Mouse (Mus musculus) heart, postnatal 36 days (tissue): Measurements from ENCODE around the gene Rnf10. TPM values are rescaled to one million over a fixed set of nuclear protein-coding genes. Genes with fewer than 3 reads are reported as not detected.

Source experiments
- DNase-seq, 2 experiments: peaks; one replicate each; pipeline ENCODE4 v3.0.0; 2021 to 2022
- intact Hi-C: fragments of 180-260 bp; cut with DNase I; formaldehyde crosslinking; loops from one replicate; pipeline ENCODE4 v1.15.1; 2025
- total RNA-seq, 2 experiments: library from RNA; stranded (reverse); gene quantifications; 2 replicates each; pipeline ENCODE4 v1.2.3; 2021

Rnf10 gene
- total RNA-seq, 2 experiments from 2014 or later: 378 to 424 TPM

DNA sequence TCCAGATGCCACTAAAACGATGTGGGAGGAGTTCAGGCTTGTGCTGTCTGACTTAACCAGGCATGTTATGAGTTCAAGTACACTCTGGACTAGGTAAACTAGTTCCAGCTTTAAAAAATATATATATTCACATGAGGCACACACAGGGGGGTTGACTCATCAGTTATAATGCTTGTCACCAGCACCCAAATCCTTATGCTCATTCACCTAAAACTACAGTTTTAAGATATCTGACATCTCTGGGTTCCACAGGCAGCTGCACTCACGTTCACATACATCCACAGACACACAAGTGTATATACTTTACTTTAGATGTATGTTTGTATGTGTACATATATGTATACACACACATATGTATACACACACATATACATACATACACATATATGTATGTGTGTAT is 6.1 kb upstream of the Rnf10 start:
- intact Hi-C loops: loop anchor here (2.0 to 5.0 kb wide), 2 partner anchors 48 to 91 kb away; partner anchors contain the start of gene Srsf9
- no peak for DNase-seq

DNA sequence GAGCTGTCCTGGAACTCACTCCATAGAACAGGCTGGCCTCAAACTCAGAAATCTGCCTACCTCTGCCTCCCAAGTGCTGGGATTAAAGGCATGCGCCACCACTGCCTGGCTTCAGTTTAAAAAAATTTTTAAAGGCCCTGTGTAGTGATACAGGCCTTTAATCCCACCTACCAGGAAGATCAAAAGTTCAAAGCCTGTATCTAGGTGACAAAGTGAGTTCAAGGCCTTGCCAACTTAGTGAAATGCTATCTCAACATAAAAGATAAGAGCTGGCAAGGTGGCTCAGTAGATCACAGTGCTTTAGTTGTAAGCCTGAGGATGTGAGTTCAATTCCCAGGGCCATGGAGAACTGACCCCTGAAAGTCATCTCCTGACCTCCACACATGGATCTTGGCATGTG is 5.4 kb upstream of the Rnf10 start:
- intact Hi-C loops: loop anchor here (2.0 to 5.0 kb wide), 2 partner anchors 49 to 91 kb away; partner anchors contain the start of gene Srsf9
- DNase-seq: no peak

DNA sequence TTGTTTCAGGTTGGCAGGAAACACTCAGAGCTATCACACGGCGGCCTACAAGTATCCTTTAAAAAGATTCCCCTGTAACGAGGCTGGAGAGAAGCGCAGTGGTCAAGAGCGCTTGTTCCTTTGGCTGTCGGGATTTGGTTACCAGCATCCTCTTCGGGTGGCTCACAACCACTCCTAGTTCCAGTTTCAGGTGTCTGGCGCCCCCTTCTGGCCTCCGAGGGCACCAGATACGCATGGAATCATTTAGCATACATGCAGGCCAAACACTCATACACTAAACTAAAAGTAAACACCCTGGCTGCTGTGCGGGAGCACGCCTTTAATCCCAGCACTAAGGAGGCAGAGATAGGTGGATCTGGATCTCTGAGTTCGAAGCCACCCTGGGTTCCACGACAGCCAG is 3.3 kb upstream of the Rnf10 start:
- intact Hi-C loops: loop anchor here (5.0 kb wide), 1 partner anchor 89 kb away; no protein-coding TSS in a partner anchor
- no peak for DNase-seq

DNA sequence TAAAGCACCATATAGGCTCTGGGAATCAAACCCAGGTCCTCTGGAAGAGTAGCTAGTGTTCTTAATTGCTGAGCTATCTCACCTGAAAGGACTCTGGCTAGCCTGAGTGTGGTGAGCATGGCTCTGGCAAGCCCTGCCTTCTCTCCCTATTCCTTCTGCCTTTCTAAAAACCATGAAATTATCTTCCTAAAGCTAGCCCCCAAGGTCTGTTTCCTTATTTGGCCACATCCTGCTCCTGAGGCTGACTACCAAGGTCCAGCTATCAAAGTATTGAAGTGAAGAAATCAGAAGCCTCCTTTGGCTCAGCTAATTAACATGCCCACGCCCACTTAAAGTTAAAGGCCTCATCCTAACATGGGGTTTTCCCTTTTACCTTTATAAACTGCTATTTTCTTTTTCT is 2.1 kb upstream of the Rnf10 start:
- no peak for DNase-seq
- intact Hi-C loops: loop anchor here (5.0 kb wide), 1 partner anchor 87 kb away; no protein-coding TSS in a partner anchor

DNA sequence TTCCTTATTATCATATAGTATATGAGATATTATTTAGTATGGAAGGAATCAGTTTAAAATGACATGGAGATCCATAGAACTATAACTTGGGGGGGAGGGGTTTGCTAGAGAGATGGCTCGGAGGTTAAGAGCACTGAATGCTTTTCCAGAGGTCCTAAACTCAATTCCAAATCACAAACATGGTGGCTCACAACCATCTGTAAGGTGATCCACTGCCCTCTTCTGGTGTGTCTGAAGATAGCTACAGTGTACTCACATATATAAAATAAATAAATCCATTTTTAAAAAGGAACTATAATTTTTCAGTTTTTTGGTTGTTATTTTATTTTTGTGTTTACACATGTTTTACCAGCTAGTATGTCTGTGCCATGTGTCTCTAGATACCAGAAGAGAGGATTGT is 1.7 kb upstream of the Rnf10 start:
- DNase-seq: no peak
- intact Hi-C loops: no loop called here

DNA sequence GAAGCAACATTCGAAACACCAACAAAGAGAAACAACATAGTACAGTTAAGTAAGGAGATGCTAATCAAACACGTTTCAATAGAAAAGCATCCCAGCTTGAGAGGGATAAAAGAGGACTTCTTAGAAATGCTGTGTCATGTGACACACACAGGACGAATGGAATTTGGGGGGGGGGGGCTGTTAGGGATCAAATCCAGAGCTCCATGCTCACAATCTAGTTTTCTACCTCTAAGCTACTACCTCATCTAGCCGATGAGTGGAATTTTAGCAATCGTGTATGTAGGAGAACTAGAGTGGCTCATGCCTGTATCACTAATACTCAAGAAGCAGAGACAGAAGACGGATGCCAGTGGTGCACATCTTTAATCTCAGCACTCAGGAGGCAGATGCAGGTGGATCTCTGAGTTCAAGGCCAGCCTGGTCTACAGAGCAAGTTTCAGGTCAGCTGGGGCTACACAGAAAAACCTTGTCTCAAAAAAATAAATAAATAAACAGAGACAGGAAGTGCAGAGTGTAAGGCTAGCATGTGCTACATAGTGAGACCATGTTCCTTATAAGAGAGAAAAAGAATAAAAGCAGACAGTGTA is 944 bp upstream of the Rnf10 start:
- intact Hi-C loops: loop anchor here (2.0 kb wide), 1 partner anchor 67 kb away; the partner anchor contains the start of genes Gatc and Triap1
- no peak for DNase-seq

DNA sequence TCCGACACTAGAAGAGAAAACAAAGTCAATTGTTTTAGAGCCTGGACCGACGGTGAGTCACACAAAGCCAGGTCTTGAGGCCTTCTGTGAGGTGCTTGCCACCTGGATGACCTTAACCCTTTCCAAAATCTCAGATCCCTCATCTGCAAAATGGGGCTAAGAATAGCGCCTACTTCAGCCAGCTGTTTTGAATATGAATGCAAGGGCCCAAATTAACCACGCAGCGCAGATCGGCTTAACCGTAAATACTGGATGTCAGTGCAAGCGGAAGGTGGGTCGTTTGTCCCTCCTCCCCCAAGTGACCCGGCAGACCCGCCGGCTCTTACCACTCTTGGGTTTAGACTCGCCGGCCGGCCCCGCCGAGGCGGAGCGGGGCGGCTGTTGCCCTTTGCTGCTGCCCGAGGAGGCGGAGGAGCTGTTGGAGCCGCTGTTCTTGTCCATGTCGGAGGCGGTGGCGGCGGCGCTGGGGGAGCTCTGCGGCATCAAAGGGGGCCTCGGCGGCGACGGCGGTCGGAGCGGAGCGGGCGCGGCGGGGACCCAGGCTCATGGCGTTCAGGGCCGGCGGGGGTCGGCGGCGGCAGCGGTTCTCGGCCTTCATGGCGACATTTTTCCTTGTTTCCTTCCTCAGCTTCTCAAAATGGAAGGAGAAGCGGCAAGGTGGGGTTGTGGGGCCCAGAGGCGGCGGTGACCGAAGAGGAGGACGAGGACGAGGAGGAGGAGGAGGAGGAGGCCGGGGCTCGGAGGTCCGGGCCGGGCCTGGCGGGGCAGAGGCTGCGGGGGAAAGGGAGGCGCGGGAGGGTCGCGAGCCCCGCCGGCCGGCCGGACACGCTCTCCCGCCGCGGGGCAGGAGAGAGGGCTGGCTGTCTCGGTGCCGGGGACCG is 527 bp downstream of the Rnf10 start:
- peak in 1 of 2 experiments; percentile 38 for DNase-seq
- intact Hi-C loops: loop anchor here (2.0 kb wide), 2 partner anchors 33 to 69 kb away; partner anchors contain the start of genes Gatc and Triap1

DNA sequence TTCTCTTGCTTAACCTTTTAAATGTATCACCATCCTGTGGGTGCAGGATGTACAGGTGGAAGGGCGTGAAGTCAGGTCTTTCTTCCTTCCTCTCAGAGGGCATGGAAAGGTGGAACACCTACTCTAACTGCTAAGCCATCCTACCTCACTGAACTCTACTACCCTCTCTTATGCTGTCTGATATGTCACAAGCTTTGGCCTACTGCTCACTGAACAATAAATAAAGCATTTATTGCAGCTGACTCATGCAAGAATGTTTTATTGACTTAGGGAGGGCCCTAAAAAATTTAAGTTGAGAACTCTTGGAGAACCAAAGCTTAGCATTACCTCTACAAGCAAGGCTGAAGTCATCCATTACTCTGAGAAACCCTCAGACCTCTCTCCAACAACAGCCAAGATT is 2.7 kb downstream of the Rnf10 start:
- DNase-seq: no peak
- intact Hi-C loops: loop anchor here (2.0 kb wide), 1 partner anchor 31 kb away; no protein-coding TSS in a partner anchor

DNA sequence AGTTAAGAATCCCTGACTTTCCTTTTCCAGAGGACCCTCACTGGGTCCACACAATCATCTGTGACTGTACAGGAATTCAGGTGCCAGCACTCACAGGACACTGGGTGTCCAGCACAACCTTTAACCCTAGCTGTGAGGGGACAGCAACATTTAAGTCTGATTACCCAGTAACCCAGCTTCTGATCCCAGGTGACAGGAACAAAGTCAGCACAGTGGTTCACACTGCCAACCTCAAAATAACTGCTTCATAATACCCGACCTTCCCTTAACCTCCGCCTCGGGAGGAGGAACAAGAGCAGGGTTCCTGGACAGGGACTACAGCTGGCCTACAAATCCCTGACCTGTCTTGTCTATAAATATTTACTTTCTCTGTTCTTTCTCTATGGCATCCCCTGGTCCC is 4.4 kb downstream of the Rnf10 start:
- DNase-seq: no peak

DNA sequence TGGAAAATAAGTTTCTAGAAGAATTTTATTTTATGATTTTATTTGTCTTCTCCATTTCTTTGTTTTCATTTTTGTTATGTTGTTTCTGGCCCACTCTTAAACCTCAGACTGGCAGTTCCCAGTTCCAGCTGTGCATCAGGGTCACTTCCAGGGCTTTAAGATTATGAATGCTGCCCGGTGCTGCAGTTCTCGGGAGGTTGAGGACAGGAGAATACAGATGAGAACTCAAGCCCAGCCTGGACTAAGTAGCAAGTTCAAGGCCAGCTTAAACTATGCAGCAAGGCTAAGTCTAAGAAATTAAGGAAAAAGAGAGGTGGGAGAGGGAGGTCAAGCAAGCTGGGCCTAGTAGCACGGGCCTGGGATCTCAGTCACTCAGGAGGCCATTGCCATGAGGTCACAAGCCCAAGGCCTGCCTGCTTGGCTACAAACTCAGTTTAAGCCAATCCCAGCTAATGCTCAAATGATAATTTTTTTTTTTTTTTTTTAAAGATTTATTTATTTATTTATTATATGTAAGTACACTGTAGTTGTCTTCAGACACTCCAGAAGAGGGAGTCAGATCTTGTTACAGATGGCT is 5.1 kb downstream of the Rnf10 start:
- DNase-seq: no peak
- intact Hi-C loops: no loop called here

More for the DNA sequence above, 4.4 kb downstream of the Rnf10 start:
- intact Hi-C loops: no loop called here

DNA sequence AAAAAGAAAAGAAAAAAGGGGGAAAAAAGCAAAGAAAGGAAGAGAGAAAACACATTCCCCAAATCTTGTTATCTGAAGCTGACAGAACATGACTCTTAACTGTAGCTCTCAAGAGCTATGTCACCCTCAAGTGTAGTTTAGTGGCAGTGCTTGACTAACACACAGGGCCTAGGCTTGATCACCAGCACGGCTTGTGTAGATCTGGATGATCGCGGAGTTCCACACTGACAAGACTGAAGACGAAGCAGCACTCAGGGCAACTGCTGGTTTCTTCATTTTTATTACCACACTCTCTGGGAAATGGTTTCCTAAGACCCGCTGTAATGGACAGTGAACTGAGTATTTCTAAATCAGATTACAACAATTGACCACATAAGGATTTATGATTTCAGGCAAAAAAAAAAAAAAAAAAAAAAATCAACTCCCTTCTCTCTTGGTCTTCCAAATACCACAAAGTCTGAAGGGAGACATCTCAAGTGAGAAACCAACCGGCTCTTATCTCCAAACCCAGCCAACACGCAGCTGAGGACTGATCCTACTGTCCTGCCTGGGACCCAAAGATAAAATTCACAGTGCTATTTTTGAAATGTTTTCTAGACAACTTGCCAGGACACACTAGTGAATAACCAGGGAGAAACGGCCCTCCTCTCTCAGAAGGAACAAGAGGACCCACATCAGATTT is 5.8 kb downstream of the Rnf10 start:
- intact Hi-C loops: no loop called here
- DNase-seq: no peak

DNA sequence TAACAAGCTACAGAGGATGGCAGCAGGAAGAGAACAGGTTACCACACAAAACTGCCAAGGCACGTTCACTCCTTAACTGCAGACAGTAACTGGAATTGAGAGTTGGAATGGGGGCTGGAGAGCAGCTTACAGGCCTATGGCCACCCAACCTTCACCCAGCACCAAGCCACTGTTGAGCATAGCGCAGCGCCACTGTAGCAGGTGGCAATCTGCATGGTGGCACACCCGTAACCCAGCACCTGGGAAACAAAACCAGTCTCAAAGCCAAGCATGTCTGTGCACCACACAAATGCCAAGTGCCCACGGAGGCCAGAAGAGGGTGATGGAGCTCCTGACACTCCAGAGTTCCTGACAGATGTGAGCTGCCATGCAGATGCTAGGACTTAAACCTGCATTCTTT is 6.4 kb downstream of the Rnf10 start:
- intact Hi-C loops: no loop called here
- no peak for DNase-seq

DNA sequence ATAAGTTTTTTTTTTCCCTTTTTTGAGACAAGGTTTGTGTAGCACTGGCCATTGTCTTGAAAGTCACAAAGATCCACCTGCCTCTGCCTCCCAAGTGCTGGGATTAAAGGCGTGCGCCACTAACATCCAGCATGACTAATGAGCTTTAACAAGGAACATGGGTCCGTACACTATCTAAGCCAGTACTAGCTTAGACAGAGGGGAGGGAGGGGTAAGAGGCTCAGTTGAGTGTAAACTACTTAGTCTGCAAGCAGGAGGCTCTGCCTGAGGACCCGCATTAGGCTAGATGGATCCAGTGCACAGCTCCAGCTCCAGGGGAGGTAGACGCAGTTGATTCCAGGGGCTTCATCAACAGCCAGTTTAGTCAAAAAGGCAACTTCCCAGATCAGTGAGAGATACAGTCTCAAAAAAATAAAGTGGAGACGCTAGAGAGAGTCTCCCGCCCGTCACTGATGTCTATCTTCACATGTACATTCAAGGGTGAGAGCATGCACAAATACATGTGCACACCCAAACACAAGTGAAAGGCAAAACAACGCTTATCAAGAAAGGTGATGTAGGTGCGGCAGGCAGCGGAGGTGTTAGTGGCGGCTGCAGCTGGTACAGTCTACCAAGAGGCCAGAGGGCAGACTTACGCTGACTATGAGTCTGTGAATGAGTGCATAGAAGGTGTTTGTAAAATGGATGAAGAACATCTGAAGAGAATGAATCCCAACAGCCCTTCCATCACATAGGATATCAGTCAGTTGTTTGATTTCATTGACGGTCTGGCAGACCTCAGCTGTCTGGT is 10.0 kb downstream of the Rnf10 start:
- intact Hi-C loops: no loop called here
- no peak for DNase-seq

DNA sequence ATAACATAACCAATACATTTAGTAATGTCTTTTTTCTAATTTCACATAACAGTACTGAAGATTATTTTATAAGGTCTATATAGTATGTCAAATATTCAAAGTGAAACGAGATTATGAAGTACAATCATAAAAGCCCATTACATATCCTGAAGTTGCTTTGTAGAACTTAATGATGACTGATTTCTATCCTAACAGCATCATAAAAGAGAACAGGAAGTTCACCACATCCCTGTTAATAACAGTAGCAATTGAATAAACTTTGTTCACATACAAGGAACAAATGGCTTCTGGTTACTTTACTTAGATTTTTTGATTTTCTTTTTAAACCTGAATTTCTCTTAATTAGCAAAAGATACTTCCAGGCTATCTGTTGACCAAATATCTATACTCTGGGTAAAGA is 10.8 kb downstream of the Rnf10 start:
- intact Hi-C loops: no loop called here
- no peak for DNase-seq

DNA sequence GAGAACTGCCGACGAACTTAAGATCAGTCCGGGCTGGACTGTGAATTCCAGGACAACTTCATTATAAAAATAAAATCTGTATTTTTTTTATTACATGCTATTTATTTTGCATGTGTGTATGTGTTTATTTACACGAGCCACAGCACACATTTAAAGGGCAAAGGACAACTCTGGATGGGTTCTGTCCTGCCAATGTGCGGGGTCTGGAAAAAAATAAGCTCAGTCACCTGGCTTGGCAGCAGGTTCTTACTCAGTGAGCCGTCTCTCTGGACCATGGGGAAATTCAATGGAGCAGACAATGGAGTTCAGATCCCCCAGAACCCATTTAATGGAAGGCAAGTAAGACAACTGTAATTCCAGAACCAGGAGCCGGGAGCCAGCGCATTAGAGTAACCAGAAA is 11.6 kb downstream of the Rnf10 start:
- no peak for DNase-seq
- intact Hi-C loops: no loop called here

DNA sequence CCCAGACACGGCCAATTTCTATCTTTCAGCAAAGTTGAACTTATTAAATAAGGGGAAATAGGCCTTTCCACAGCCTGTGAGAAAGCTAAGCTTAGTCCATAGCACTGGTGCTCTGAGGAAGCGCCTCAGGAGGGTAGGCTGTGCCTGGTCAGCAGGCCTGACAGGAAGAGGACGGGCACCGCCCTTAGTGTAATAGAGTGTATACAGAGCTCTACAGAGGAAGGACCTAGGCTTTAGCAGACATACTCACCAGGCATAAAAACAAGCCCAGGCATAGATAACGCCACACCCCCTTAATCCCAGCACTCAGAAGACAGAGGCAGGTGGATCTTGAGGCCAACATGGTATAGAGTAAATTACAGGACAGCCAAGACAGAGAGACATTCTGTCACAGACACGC is 12.3 kb downstream of the Rnf10 start:
- intact Hi-C loops: no loop called here
- no peak for DNase-seq

DNA sequence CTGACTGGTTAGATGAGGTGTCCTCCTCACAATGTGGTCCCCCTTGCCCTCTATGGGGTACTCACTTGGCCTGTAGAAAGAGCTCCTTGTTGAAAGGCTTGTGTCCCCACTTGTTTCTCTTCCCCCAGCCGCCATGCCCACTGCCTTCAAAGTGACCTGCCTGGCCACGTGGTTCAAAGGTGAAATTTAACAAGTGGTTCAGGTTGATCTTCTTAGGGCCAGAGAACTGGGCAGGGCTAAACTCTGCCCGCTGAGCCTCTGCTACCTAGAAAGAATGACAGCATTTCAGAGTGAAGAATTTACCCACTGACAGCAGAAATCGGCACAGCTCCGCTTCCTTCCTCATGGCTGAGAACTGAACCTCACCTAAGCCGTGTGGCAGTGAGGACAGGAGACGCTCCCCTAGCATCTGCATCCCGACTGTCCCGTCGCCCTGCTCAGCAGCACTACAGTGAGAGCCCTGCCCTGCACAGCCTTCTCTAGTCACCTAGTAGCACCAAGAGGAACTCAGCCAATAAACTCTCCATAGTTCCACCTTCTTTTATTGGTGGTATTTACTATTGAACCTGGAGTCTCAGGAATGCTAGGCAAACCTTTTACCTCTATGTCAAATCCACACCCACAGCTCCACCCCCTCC is 15.7 kb downstream of the Rnf10 start:
- intact Hi-C loops: no loop called here
- DNase-seq: no peak

DNA sequence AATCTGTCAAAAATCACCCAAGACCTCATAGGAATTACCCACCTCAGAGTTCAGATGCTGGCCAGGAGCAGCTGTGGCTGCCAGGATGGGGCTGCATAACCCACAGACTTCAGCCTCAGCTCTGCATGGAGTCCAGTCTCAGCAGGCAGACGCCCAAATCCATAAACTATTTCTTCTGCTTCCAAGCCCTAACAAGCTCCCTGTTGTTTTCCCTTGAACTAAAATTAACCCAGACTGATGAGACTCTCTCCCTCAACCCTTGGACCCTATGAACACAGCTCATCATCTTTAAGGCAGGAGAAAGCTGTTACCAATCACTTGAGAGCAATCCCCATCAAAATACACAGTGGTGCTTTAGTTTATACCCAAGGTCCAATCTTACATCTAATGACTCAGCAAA is 17.2 kb downstream of the Rnf10 start:
- intact Hi-C loops: no loop called here
- DNase-seq: no peak

DNA sequence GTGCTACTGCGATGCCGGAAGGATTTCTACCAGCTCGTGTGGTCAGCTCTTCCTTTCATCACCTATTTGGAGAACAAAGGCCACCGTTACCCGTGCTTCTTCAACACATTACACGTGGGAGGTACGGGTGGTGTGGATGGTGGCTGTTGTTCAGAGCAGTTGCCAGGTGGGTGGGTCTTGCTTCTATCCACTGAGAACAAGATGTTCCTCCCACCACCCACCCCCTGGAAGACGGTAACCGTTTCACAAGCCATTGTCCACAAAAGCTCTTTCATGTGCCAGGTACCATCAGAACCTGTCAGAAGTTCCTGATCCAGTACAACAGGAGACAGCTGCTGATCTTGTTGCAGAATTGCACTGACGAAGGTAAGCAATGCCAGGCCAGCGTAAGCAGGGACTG is 32.5 kb downstream of the Rnf10 start:
- no peak for DNase-seq
- intact Hi-C loops: no loop called here
